Mouse (Mus musculus): ENCODE measurements at regions not wholly inside any gene's neighbourhood (a gene's known extent, or its start where the extent isn't known, plus 50 kb on each side); places are given as distances from the start of the nearest gene placed in this dataset.

DNA sequence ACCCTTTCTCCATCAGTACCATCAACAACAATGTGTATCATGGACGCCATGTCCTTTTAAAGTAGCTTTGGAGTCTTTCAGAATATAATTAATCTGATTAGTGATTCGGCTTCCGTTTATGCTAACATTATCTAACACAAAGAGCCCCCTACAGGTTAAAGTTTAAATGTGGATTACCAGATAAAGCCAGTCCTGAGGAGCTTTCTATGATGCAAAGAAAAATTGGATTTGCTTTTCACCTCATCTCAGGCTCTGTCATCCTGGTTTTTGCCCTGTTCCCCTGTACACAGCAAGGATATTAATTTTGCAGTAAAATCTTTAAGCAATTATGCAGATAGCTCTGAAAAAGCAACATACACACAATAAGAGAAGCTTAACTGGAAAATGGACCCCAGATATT, 412.7 kb upstream of the Tbc1d2b start:
- H3K4me1 ChIP-seq (ENCODE audit: control insufficient read depth, insufficient read depth, low read length): no peaks in the 10 kb centered on the region
- no peak overlapping the region for H3K9ac ChIP-seq (ENCODE audit: low read depth, low read length)
- DNase-seq (ENCODE audit: extremely low read depth, low read depth, low spot score): no peak
- H3K27ac ChIP-seq (replicated peaks; ENCODE audit: insufficient read depth, low read depth, low read length): no peak overlapping the region
- TF ChIP-seq CTCF (IDR thresholded peaks at IDR 0.05; ENCODE audit: low read depth, low read length) (no peak), POLR2A (IDR thresholded peaks at IDR 0.05; ENCODE audit: extremely low read depth, insufficient read depth, low read length) (no peak)
- no peaks in the 10 kb centered on the region for H3K36me3 ChIP-seq (ENCODE audit: control insufficient read depth, insufficient read depth, low read length)
- no peaks in the 10 kb centered on the region for H3K79me2 ChIP-seq (ENCODE audit: control insufficient read depth, insufficient read depth, low read length)
- H3K27me3 ChIP-seq (ENCODE audit: control insufficient read depth, insufficient read depth, low read length): no peaks in the 10 kb centered on the region
- H3K4me3 ChIP-seq (ENCODE audit: insufficient read depth, low read depth, low read length): no peak overlapping the region
- WGBS: 41% methylated on average over 3 of the region's 3 CpGs

- WGBS: 89% methylated on average over 12 of the region's 12 CpGs
- no peak overlapping the region for H3K9ac ChIP-seq (ENCODE audit: low read depth, low read length)
- TF ChIP-seq CTCF (IDR thresholded peaks at IDR 0.05; ENCODE audit: low read depth, low read length) (no peak), POLR2A (IDR thresholded peaks at IDR 0.05; ENCODE audit: extremely low read depth, insufficient read depth, low read length) (no peak)
- no peak for DNase-seq (ENCODE audit: extremely low read depth, low read depth, low spot score)
- no peaks in the 10 kb centered on the region for H3K36me3 ChIP-seq (ENCODE audit: control insufficient read depth, insufficient read depth, low read length)
- H3K4me1 ChIP-seq (ENCODE audit: control insufficient read depth, insufficient read depth, low read length): no peaks in the 10 kb centered on the region
- H3K79me2 ChIP-seq (ENCODE audit: control insufficient read depth, insufficient read depth, low read length): no peaks in the 10 kb centered on the region
- no peaks in the 10 kb centered on the region for H3K27me3 ChIP-seq (ENCODE audit: control insufficient read depth, insufficient read depth, low read length)
- no peak overlapping the region for H3K27ac ChIP-seq (replicated peaks; ENCODE audit: insufficient read depth, low read depth, low read length)
- H3K4me3 ChIP-seq (ENCODE audit: insufficient read depth, low read depth, low read length): no peak overlapping the region
Observed at GRCm38 (mm10) chr9:90690066-90690465, 419.5 kb upstream of the Tbc1d2b start.

- no peak overlapping the region for H3K9ac ChIP-seq (ENCODE audit: low read depth, low read length)
- DNase-seq (ENCODE audit: extremely low read depth, low read depth, low spot score): no peak
- H3K4me3 ChIP-seq (ENCODE audit: insufficient read depth, low read depth, low read length): no peak overlapping the region
- no peaks in the 10 kb centered on the region for H3K27me3 ChIP-seq (ENCODE audit: control insufficient read depth, insufficient read depth, low read length)
- H3K36me3 ChIP-seq (ENCODE audit: control insufficient read depth, insufficient read depth, low read length): no peaks in the 10 kb centered on the region
- H3K27ac ChIP-seq (replicated peaks; ENCODE audit: insufficient read depth, low read depth, low read length): no peak overlapping the region
- no peaks in the 10 kb centered on the region for H3K4me1 ChIP-seq (ENCODE audit: control insufficient read depth, insufficient read depth, low read length)
- no peaks in the 10 kb centered on the region for H3K79me2 ChIP-seq (ENCODE audit: control insufficient read depth, insufficient read depth, low read length)
- TF ChIP-seq POLR2A (IDR thresholded peaks at IDR 0.05; ENCODE audit: extremely low read depth, insufficient read depth, low read length) (no peak), CTCF (IDR thresholded peaks at IDR 0.05; ENCODE audit: low read depth, low read length) (no peak)
Observed at GRCm38 (mm10) chr9:90691137-90691536, 420.5 kb upstream of the Tbc1d2b start.

DNA sequence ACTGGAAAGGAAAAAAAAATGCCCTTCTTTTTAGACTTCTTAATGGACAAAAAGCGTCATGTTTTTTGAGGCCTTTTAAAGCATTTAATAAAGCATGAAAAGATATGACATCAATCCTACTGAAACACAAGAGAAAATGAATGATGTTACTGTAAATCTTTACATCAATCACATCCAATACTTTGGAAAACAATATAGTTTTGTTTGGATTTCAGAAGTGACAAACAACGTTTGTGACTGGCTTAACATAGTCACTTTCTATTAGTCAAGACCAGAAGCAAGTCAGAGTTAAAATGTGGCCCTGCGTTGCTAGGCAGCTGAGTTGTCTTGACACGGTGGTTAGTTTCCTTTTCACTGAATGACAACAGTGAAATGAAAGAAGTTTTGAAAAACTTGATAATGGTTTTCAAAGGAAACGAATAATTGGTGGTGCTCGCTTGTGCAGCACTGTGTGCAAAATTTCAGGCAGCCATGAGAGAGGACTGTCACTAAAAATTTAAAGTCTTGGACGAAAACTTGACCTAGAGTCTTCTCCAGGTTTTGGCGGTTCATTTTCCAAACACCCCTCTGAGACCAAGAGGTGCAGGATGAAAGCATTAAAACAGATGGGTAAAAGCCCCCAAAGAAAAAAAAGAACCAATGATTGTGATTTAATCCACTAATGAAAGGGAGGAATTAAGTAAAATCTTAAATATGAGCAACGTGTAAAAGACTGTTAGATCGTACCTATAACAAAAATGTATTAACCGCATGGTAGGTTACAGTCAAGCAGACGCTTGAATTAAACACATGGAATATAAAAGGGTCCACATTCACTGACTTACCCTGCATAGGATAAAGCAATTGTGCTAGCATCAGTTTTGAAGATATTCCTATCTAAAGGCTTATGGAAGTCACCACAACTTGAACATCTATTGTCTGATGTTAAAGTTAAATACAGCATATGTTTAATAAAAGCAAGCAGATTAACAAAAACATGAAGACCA, 421.4 kb upstream of the Tbc1d2b start:
- H3K36me3 ChIP-seq (ENCODE audit: control insufficient read depth, insufficient read depth, low read length): no peaks in the 10 kb centered on the region
- TF ChIP-seq POLR2A (IDR thresholded peaks at IDR 0.05; ENCODE audit: extremely low read depth, insufficient read depth, low read length) (no peak), CTCF (IDR thresholded peaks at IDR 0.05; ENCODE audit: low read depth, low read length) (no peak)
- H3K9ac ChIP-seq (ENCODE audit: low read depth, low read length): no peak overlapping the region
- H3K27ac ChIP-seq (replicated peaks; ENCODE audit: insufficient read depth, low read depth, low read length): no peak overlapping the region
- no peaks in the 10 kb centered on the region for H3K4me1 ChIP-seq (ENCODE audit: control insufficient read depth, insufficient read depth, low read length)
- WGBS: 78% methylated on average over 12 of the region's 12 CpGs
- H3K79me2 ChIP-seq (ENCODE audit: control insufficient read depth, insufficient read depth, low read length): no peaks in the 10 kb centered on the region
- no peaks in the 10 kb centered on the region for H3K27me3 ChIP-seq (ENCODE audit: control insufficient read depth, insufficient read depth, low read length)
- no peak for DNase-seq (ENCODE audit: extremely low read depth, low read depth, low spot score)
- H3K4me3 ChIP-seq (ENCODE audit: insufficient read depth, low read depth, low read length): no peak overlapping the region

- 75% methylated on average over 9 of the region's 9 CpGs for WGBS
- no peak for DNase-seq (ENCODE audit: extremely low read depth, low read depth, low spot score)
- no peaks in the 10 kb centered on the region for H3K4me1 ChIP-seq (ENCODE audit: control insufficient read depth, insufficient read depth, low read length)
- no peak overlapping the region for H3K4me3 ChIP-seq (ENCODE audit: insufficient read depth, low read depth, low read length)
- H3K79me2 ChIP-seq (ENCODE audit: control insufficient read depth, insufficient read depth, low read length): no peaks in the 10 kb centered on the region
- H3K9ac ChIP-seq (ENCODE audit: low read depth, low read length): no peak overlapping the region
- H3K27me3 ChIP-seq (ENCODE audit: control insufficient read depth, insufficient read depth, low read length): no peaks in the 10 kb centered on the region
- H3K27ac ChIP-seq (replicated peaks; ENCODE audit: insufficient read depth, low read depth, low read length): no peak overlapping the region
- no peaks in the 10 kb centered on the region for H3K36me3 ChIP-seq (ENCODE audit: control insufficient read depth, insufficient read depth, low read length)
- TF ChIP-seq POLR2A (IDR thresholded peaks at IDR 0.05; ENCODE audit: extremely low read depth, insufficient read depth, low read length) (no peak), CTCF (IDR thresholded peaks at IDR 0.05; ENCODE audit: low read depth, low read length) (no peak)
Observed at GRCm38 (mm10) chr9:90693031-90693671, 422.5 kb upstream of the Tbc1d2b start.
